Mouse (Mus musculus): Measurements from ENCODE around the gene Cldn34c3. TPM values are rescaled to one million over a fixed set of nuclear protein-coding genes. Genes with fewer than 3 reads are reported as not detected.

Cldn34c3 gene
- total RNA-seq (2023) = not detected

GRCm38 (mm10) chrX:123793365-123793764 lies at the start of gene Cldn34c3:
Gene Cldn34c3 (plus strand): TSS chrX:123793665.

Other genes with a start within 250 kb of the Cldn34c3 start
- gene Cldn34c2, start 212.0 kb upstream of the Cldn34c3 start, total RNA-seq (2023) = not detected
- gene Gm17467, start 88.9 kb upstream of the Cldn34c3 start, total RNA-seq (2023) = not detected